Mouse (Mus musculus) adrenal gland, postnatal 25 days (tissue): ENCODE results near the gene Cel. TPM values are rescaled to one million over a fixed set of nuclear protein-coding genes. Genes with fewer than 3 reads are reported as not detected.
"Not testable (repeated sequence)": the region's sequence is repeated elsewhere in the genome, so short reads cannot be mapped to it uniquely, and the experiment has no call there.

Experiments
- DNase-seq: peaks from one replicate; pipeline ENCODE4 v3.0.0; 2021; ENCODE audit warnings: mixed read lengths
- microRNA-seq, 2 experiments: library from miRNA; unstranded; fragments of <30 nt; microRNA quantifications; one replicate each; pipeline ENCODE4 v1.2.0; 2021
- total RNA-seq: library from RNA; stranded (reverse); gene quantifications from 2 replicates; pipeline ENCODE4 v1.2.3, GENCODE M21; 2021

The Cel gene
- total RNA-seq, 1 experiment from 2014 or later = 0.24 TPM

GRCm38 (mm10) chr2:28518231-28518630 is 45.0 kb downstream of the Cel start:
- no peak for DNase-seq

- peak; percentile 88 for DNase-seq
Measured at GRCm38 (mm10) chr2:28517206-28517909, 45.8 kb downstream of the Cel start.

GRCm38 (mm10) chr2:28514489-28514888 is 48.7 kb downstream of the Cel start:
- peak; percentile 81 for DNase-seq

- DNase-seq = no peak
Measured at GRCm38 (mm10) chr2:28513431-28514370, 49.5 kb downstream of the Cel start.

- DNase-seq = peak; percentile 62
Measured at GRCm38 (mm10) chr2:28512798-28513401, 50.3 kb downstream of the Cel start, which contains the start of gene Ralgds. Ralgds (plus strand) TSS chr2:28513125.

GRCm38 (mm10) chr2:28511600-28511999 is 51.6 kb downstream of the Cel start:
- DNase-seq = not testable (repeated sequence)

- DNase-seq = no peak
Measured at GRCm38 (mm10) chr2:28506291-28506690, 56.9 kb downstream of the Cel start.

- DNase-seq = no peak
Measured at GRCm38 (mm10) chr2:28505795-28506194, 57.4 kb downstream of the Cel start, which contains the start of gene Gm10134. Gm10134 (plus strand) TSS chr2:28506095.

Small RNAs within 50 kb of the gene (microRNA-seq; reads per million reads assigned to microRNA genes)
- 0 reads per million in 2 experiments for gene Gm22824

Other genes with a start within 250 kb of the Cel start
- 5.5 and 9.6 TPM in 2 replicates for gene Ppp1r26, start 116.6 kb downstream of the Cel start, total RNA-seq
- gene 1700007K13Rik, start 97.1 kb downstream of the Cel start, total RNA-seq = 1.0 TPM in 1 of 2 replicates, not detected in the other
- 52.4 and 61.8 TPM in 2 replicates for gene Mrps2, start 95.3 kb downstream of the Cel start, total RNA-seq
- 2.1 and 3.2 TPM in 2 replicates for gene Gbgt1, start 66.5 kb downstream of the Cel start, total RNA-seq
- 3.4 TPM in 1 of 2 replicates, not detected in the other for gene Gm10134, start 57.3 kb downstream of the Cel start, total RNA-seq
- 32.6 and 40.3 TPM in 2 replicates for gene Ralgds, start 50.3 kb downstream of the Cel start, total RNA-seq
- 22.3 and 24.4 TPM in 2 replicates for gene Gtf3c5, start 20.3 kb upstream of the Cel start, total RNA-seq
- not detected in 2 replicates for gene Gfi1b, start 58.6 kb upstream of the Cel start, total RNA-seq
- 22.3 and 22.8 TPM in 2 replicates for gene Tsc1, start 77.8 kb upstream of the Cel start, total RNA-seq
- gene Spaca9, start 136.3 kb upstream of the Cel start, total RNA-seq = 1.5 TPM in 1 of 2 replicates, not detected in the other
- not detected in 2 replicates for gene Ak8, start 136.8 kb upstream of the Cel start, total RNA-seq